Mouse (Mus musculus) embryonic facial prominence, embryonic 11.5 days (tissue): ENCODE measurements around the gene Dlg1. TPM values are rescaled to one million over a fixed set of nuclear protein-coding genes. Genes with fewer than 3 reads are reported as not detected.

ENCODE experiments used
- ATAC-seq: fragments of 200-750 bp; cut with Nextera tagmentation; replicated peaks from 2 replicates; pipeline ENCODE4 v1.8.0; 2017; ENCODE audit warnings: low read depth; ENCODE audit not compliant: insufficient number of reproducible peaks, low FRiP score, low TSS enrichment
- DNase-seq: peaks from one replicate; pipeline ENCODE4 v3.0.0-alpha.2; 2015; ENCODE audit warnings: low spot score
- H3K27ac ChIP-seq: fragments of 300-500 bp; sonication (generic); replicated peaks from 2 replicates; pipeline ENCODE4 v1.5.1; 2014; ENCODE audit warnings: mild to moderate bottlenecking, low read depth, low read length, control low read depth
- H3K27me3 ChIP-seq: fragments of 300-500 bp; sonication (generic); 2 replicates; pipeline ENCODE4 v1.6.1; 2014; ENCODE audit warnings: mild to moderate bottlenecking, low read length, moderate library complexity, mixed read lengths; ENCODE audit not compliant: control insufficient read depth, insufficient read depth
- H3K36me3 ChIP-seq: fragments of 300-500 bp; sonication (generic); replicated peaks from 2 replicates; pipeline ENCODE4 v1.6.1; 2014; ENCODE audit warnings: low read depth, mild to moderate bottlenecking, low read length, moderate library complexity, mixed read lengths; ENCODE audit not compliant: control insufficient read depth, insufficient read depth
- H3K4me1 ChIP-seq: fragments of 300-500 bp; sonication (generic); 2 replicates; pipeline ENCODE4 v1.6.1; 2014; ENCODE audit warnings: low read length, mixed read lengths; ENCODE audit not compliant: control insufficient read depth, insufficient read depth
- H3K4me2 ChIP-seq: fragments of 300-500 bp; sonication (generic); 2 replicates; pipeline ENCODE4 v1.6.1; 2014; ENCODE audit warnings: low read depth, mild to moderate bottlenecking, control low read depth, low read length, moderate library complexity
- H3K4me3 ChIP-seq: fragments of 300-500 bp; sonication (generic); 2 replicates; pipeline ENCODE4 v1.5.1; 2014; ENCODE audit warnings: low read depth, low read length, control low read depth
- H3K9ac ChIP-seq: fragments of 300-500 bp; sonication (generic); replicated peaks from 2 replicates; pipeline ENCODE4 v1.6.1; 2014; ENCODE audit warnings: mild to moderate bottlenecking, control low read depth, low read length
- H3K9me3 ChIP-seq: fragments of 300-500 bp; sonication (generic); replicated peaks from 2 replicates; pipeline ENCODE4 v1.6.1; 2016; ENCODE audit warnings: mild to moderate bottlenecking, low read length, inconsistent platforms, mixed read lengths; ENCODE audit not compliant: control insufficient read depth
- WGBS: fragments of 180-500 bp; shearing (Covaris S2); extraction: QIAGEN DNeasy Blood & Tissue Kit; methylation state at CpG from one replicate; pipeline ENCODE4 v1.1.7; 2014; 5-methylcytosine and 5-hydroxymethylcytosine counted together
- polyA plus RNA-seq: library from polyadenylated mRNA; unstranded; fragments of >200 nt; fragmentation: Nextera tagmentation; extraction: Ambion mirVana; gene quantifications from 2 replicates; pipeline ENCODE4 v1.2.1, GENCODE M21; 2014

Dlg1 gene
- polyA plus RNA-seq, 1 experiment from 2014 or later: 31.1 TPM

DNA sequence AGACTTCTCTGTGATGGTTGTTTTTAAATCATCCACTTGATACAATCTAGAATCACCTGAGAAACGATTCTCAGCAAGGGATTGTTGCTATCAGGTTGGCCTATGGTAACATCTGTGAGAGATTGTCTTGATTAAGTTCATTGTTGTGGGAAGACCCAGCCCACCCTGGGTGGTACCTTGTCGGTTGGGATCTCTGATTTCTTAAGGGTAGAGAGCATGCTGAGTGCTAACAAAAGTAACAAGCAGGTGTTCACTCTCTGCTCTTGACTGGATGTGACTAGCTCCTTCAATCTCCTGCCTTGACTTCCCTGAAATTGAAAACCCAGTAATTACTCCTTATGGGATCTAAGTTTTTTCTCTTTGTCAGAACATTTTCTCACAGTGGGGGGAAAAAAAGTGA is 5.7 kb upstream of the Dlg1 start:
- Histone ChIP-seq H3K36me3 (no peaks in the 10 kb centered on the region), H3K4me1 (no peaks in the 10 kb centered on the region), H3K4me3 (no peak overlapping the region), H3K4me2 (no peak overlapping the region), H3K27ac (no peak overlapping the region), H3K9me3 (no peaks in the 10 kb centered on the region), H3K9ac (no peak overlapping the region), H3K27me3 (no peaks in the 10 kb centered on the region)
- WGBS: 20% methylated on average over 2 of the region's 2 CpGs
- DNase-seq (no peak), ATAC-seq (no peak)

DNA sequence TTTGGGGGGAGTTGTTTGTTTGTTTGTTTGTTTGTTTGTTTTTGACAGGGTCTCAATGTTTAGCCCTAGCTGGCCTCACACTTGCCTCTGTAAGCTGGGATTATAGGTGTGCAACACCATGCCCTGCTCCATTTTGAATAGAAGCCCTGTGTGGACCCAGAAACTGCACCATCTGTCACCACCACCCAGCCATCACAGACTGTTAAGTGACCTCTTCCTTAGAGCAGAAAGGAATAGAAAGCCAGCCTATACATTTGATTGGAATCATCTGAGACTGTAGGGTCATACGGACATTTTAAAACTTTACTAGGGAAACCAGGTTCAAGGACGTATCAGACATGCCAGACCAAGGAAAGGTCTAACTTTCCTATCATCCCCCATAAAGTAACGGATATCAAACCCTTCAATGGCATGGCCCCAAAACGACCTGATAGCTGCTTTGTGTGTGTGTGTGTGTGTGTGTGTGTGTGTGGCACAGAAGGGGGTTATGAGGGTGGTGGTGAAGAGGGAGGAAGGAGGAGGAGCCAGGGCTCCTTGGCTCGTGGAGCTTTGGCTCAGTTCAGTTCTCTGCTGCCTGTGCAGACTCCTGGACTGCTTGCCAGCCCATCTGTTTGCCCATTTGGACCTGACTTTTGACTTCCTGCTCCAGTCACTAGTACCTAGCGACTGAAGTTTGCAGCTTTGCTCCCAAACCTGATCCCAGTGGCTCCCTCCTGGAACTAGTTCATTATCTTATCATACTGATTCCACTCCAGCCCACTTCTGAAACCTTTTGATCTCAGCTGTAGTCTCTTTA is 4.5 kb upstream of the Dlg1 start:
- Histone ChIP-seq H3K4me3 (no peak overlapping the region), H3K9me3 (no peaks in the 10 kb centered on the region), H3K4me1 (no peaks in the 10 kb centered on the region), H3K27ac (no peak overlapping the region), H3K36me3 (no peaks in the 10 kb centered on the region), H3K27me3 (no peaks in the 10 kb centered on the region), H3K9ac (no peak overlapping the region), H3K4me2 (no peak overlapping the region)
- no peak for DNase-seq
- WGBS: 65% methylated on average over 6 of the region's 6 CpGs
- ATAC-seq: no peak

DNA sequence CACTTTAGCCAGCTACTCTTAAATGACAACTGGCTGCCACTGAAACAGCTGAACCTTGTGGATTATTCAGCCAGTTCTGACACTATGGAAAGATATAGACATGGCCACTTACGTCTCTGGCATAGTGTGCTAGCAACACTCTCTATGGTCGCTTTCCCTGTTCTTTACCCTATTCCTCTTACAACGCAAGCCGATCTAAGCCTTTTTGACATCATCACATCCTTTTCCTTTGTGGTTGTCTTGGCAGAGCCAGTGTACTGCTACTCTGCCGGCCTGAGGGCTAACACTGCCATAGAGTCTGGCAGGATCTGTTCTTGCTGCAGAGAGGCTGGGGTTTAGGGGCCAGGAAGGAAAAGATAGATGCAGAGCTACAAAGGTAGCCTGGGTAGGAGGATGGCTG is 3.8 kb upstream of the Dlg1 start:
- Histone ChIP-seq H3K36me3 (no peaks in the 10 kb centered on the region), H3K27ac (no peak overlapping the region), H3K4me1 (no peaks in the 10 kb centered on the region), H3K9me3 (no peaks in the 10 kb centered on the region), H3K9ac (no peak overlapping the region), H3K4me2 (no peak overlapping the region), H3K4me3 (no peak overlapping the region), H3K27me3 (no peaks in the 10 kb centered on the region)
- 73% methylated on average over 5 of the region's 5 CpGs for WGBS
- DNase-seq (no peak), ATAC-seq (no peak)

DNA sequence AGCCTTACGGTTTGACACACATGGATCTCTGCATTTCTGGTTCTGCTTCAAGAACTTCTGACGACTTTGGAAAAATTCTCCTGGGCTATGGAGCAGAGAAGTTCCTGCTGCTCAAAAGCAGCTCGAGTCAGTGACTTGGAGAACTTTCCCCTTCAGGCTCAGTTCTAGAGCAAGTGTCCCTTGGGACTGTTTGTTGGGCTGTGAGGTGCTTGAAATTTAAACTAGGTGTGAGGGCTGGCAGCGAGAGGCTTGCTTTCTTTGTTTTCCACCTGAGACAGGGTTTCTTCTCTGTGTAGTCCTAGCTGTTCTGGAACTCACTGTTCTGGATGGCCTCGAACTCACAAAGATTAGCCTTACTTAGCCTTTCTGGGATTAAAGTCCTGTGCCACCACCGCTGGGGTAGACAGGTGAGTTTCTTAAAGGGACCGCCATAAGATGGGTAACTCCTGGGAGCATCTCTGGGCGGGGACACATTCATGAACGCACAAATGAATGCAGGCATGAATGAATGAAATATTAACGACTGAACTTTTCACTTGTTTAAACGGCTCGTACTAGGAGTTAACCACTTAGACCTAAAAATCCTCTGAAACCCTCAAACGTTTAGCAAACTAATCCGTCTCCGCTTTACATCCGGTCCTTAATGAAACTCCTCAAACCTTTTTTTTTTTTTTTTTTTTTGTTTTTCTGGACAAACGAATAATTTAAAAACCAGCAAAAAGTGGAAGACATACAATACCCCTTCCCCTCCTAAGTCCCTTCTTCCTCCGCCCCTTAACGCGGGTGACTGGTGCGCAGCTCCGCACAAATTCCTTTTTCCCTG is 476 bp upstream of the Dlg1 start:
- peak overlapping the region; percentile 90 for H3K9ac ChIP-seq
- H3K4me1 ChIP-seq: no peaks in the 10 kb centered on the region
- no peaks in the 10 kb centered on the region for H3K9me3 ChIP-seq
- ATAC-seq (no peak), DNase-seq (peak; percentile 5)
- peak overlapping the region; percentile 96 for H3K4me3 ChIP-seq
- peak overlapping the region; percentile 90 for H3K27ac ChIP-seq
- H3K36me3 ChIP-seq: no peaks in the 10 kb centered on the region
- WGBS: 13% methylated on average over 22 of the region's 22 CpGs
- H3K4me2 ChIP-seq: peak overlapping the region; percentile 72
- H3K27me3 ChIP-seq: no peaks in the 10 kb centered on the region

DNA sequence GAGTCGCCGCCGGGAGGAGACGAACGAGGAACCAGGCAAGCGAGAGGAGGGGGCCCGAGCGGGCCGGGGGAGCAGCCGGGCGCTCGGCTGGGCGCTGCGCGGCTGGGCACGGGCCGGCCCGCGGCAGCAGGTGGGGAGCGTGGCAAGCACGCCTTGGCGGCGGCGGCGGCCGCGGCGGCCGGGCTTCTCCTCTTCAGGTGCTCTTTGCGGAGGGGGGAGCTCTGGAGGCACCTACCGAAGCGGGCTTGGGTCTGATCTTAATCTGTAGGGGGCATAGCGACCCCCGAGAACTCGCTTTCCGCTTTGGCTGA is 999 bp downstream of the Dlg1 start:
- Histone ChIP-seq H3K27me3 (no peaks in the 10 kb centered on the region), H3K9me3 (no peaks in the 10 kb centered on the region), H3K4me2 (peak overlapping the region; percentile 65), H3K4me3 (peak overlapping the region; percentile 96), H3K36me3 (no peaks in the 10 kb centered on the region), H3K27ac (peak overlapping the region; percentile 90), H3K4me1 (no peaks in the 10 kb centered on the region), H3K9ac (peak overlapping the region; percentile 90)
- DNase-seq (no peak), ATAC-seq (peak; percentile 37)
- under 1% methylated on average over 34 of the region's 36 CpGs for WGBS

DNA sequence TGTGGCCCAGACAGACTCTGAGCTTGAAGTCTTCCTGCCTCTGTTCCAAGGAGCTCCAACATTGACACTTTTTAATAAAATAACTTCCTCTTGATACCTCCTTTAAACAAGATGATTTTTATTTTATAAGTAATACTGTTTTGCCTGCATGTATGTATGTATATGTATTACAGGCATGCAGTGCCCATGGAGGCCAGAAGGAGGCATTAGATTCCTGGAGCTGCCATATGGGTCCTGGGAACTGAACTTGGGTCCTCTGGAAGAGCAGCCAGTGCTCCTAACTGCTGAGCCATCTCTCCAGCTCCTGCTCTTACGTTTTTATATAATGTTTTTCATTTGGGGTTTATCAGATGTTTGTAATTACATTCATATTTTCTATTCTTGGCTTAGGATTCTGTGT is 9.0 kb downstream of the Dlg1 start:
- no peak overlapping the region for H3K4me2 ChIP-seq
- H3K9me3 ChIP-seq: no peaks in the 10 kb centered on the region
- H3K27ac ChIP-seq: no peak overlapping the region
- no peaks in the 10 kb centered on the region for H3K4me1 ChIP-seq
- no peaks in the 10 kb centered on the region for H3K27me3 ChIP-seq
- H3K9ac ChIP-seq: no peak overlapping the region
- no peak overlapping the region for H3K4me3 ChIP-seq
- 93% methylated on average over 1 of the region's 1 CpGs for WGBS
- ATAC-seq: no peak
- DNase-seq: no peak
- H3K36me3 ChIP-seq: no peaks in the 10 kb centered on the region

DNA sequence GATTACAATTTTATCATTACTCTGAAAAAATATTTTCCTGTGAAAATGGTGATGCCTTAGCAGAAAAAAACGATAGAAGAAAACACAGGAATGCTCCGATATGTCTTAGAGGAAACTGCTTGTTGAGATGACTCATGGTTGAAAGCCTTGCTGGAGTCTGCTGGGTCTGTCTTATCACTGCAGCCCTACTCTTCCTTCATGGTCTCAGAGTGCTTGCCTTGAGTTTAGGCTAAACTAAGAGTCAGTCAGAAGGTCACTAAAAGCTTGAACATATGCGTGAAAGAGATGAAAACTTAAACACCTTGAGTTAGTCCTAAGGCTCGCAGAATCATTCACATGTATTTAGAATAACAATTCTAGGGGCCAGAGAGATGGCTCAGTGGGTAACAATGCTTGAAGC is 14.2 kb downstream of the Dlg1 start:
- no peaks in the 10 kb centered on the region for H3K9me3 ChIP-seq
- H3K36me3 ChIP-seq: no peaks in the 10 kb centered on the region
- no peak for ATAC-seq
- H3K4me3 ChIP-seq: no peak overlapping the region
- H3K9ac ChIP-seq: no peak overlapping the region
- no peak for DNase-seq
- 94% methylated on average over 4 of the region's 4 CpGs for WGBS
- H3K4me2 ChIP-seq: no peak overlapping the region
- H3K4me1 ChIP-seq: no peaks in the 10 kb centered on the region
- no peaks in the 10 kb centered on the region for H3K27me3 ChIP-seq
- no peak overlapping the region for H3K27ac ChIP-seq

DNA sequence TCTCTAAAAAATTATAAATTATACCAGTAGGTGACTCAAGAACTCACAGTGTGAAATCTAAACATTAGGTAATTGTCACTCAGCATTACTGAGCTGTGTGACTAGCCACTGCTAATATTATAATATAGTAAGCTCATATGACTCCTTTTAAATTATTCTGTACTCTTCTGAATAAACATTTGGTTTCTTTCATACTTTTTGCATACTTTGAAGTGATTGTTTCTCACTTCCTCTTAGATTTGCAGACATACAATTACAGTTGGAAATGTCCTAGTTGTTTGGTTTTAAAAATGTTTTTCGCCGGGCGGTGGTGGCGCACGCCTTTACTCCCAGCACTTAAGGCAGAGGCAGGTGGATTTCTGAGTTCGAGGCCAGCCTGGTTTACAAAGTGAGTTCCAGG is 19.0 kb downstream of the Dlg1 start:
- no peak for DNase-seq
- Histone ChIP-seq H3K4me1 (no peaks in the 10 kb centered on the region), H3K27ac (no peak overlapping the region), H3K9me3 (no peaks in the 10 kb centered on the region), H3K9ac (no peak overlapping the region), H3K4me3 (no peak overlapping the region), H3K27me3 (no peaks in the 10 kb centered on the region), H3K4me2 (no peak overlapping the region), H3K36me3 (no peaks in the 10 kb centered on the region)
- 96% methylated on average over 6 of the region's 6 CpGs for WGBS
- no peak for ATAC-seq
